Mouse (Mus musculus) heart, postnatal 0 days (tissue): Measurements from ENCODE around the gene Grip2.

Experiments used
- CTCF ChIP-seq: IDR thresholded peaks from 2 replicates; pipeline ENCODE4 v1.5.1; 2016; ENCODE audit warnings: antibody characterized with exemption, control low read depth, low read depth
- EP300 ChIP-seq: IDR thresholded peaks from 2 replicates; pipeline ENCODE4 v1.6.1; 2016; ENCODE audit warnings: antibody characterized with exemption, low read depth

- no peak; the same call in 1 of the 2 replicates for TF ChIP-seq EP300
- no peak for TF ChIP-seq CTCF
Measured at GRCm38 (mm10) chr6:91738058-91738457, 89.0 kb downstream of the Grip2 start.
